Mouse (Mus musculus): ENCODE measurements around the gene Gosr1. TPM values are rescaled to one million over a fixed set of nuclear protein-coding genes. Genes with fewer than 3 reads are reported as not detected.

Gosr1 gene
- total RNA-seq, 2 experiments from 2014 or later, result 20.1 to 21.8 TPM

Other genes starting within 250 kb of the Gosr1 start
- gene Abr, start 141.3 kb downstream of the Gosr1 start, total RNA-seq (2021), result 10 to 100 TPM; 15.4 to 18.2 TPM
- gene Bhlha9, start 91.1 kb downstream of the Gosr1 start, total RNA-seq (2021), result not detected
- gene Trarg1, start 83.8 kb downstream of the Gosr1 start, total RNA-seq (2021), result 1 to 10 TPM; 1.4 TPM
- gene Cpd, start 83.4 kb upstream of the Gosr1 start, total RNA-seq (2021), result 10 to 100 TPM; 39.4 to 50.8 TPM
- gene Tmigd1, start 138.6 kb upstream of the Gosr1 start, total RNA-seq (2021), result under 1 TPM; 0.24 to 0.45 TPM
- gene Blmh, start 161.2 kb upstream of the Gosr1 start, total RNA-seq (2021), result 10 to 100 TPM; 38.8 to 41.7 TPM
- gene Slc6a4, start 235.0 kb upstream of the Gosr1 start, total RNA-seq (2021), result under 1 TPM; 0.40 to 0.49 TPM